Mouse (Mus musculus): ENCODE measurements around the gene Yif1a.

DNA sequence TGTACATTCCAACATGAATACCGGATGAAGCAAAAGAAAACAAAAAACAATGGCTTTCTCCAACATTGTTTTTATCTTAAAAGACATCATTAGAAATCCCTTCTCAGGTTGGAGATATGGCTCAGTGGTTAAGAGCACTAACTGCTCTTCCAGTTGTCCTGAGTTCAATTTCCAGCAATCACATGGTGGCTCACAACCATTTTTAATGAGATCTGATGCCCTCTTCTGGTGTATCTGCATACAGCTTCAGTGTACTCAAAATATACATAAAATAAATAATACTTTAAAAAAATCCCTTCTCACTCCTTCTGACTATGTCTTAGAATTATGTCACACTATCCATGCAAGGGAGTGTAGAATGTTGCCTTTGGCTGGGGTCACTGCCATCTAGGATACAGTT lies 9.1 kb upstream of the Yif1a start:
- no peak for TF ChIP-seq MAX (IDR thresholded peaks at IDR 0.05)
- peak; percentile 48 for TF ChIP-seq USF1 (IDR thresholded peaks at IDR 0.05; ENCODE audit: low read depth)
- TF ChIP-seq FOSL1 (IDR thresholded peaks at IDR 0.05; ENCODE audit: insufficient read depth, low read length, poor library complexity, severe bottlenecking) = no peak
- no peak for TF ChIP-seq CTCF (IDR thresholded peaks at IDR 0.05; ENCODE audit: control insufficient read depth, insufficient read depth, insufficient read length)

Measured in C2C12 (cell line).